Mouse (Mus musculus): Measurements from ENCODE around the gene Ctnnd2. TPM values are rescaled to one million over a fixed set of nuclear protein-coding genes. Genes with fewer than 3 reads are reported as not detected.

Gene Ctnnd2
- total RNA-seq, 2 experiments from 2014 or later = 212 to 235 TPM

GRCm38 (mm10) chr15:30962421-30963160, 790.2 kb downstream of the Ctnnd2 start:
- DNase-seq (ENCODE audit: extremely low spot score in 1 of 2, low spot score in 1 of 2) = no peak

GRCm38 (mm10) chr15:30964046-30964445, 791.7 kb downstream of the Ctnnd2 start:
- no peak for DNase-seq (ENCODE audit: extremely low spot score in 1 of 2, low spot score in 1 of 2)

- DNase-seq (ENCODE audit: extremely low spot score in 1 of 2, low spot score in 1 of 2) = no peak
Measured at GRCm38 (mm10) chr15:30964865-30965679, 792.7 kb downstream of the Ctnnd2 start.

- no peak for DNase-seq (ENCODE audit: extremely low spot score in 1 of 2, low spot score in 1 of 2)
Measured at GRCm38 (mm10) chr15:30966826-30967225, 794.4 kb downstream of the Ctnnd2 start.

GRCm38 (mm10) chr15:30974436-30974835, 802.0 kb downstream of the Ctnnd2 start:
- DNase-seq (ENCODE audit: extremely low spot score in 1 of 2, low spot score in 1 of 2) = no peak

GRCm38 (mm10) chr15:30974991-30975775, 802.8 kb downstream of the Ctnnd2 start:
- DNase-seq (ENCODE audit: extremely low spot score in 1 of 2, low spot score in 1 of 2) = no peak

GRCm38 (mm10) chr15:30977166-30977740, 804.9 kb downstream of the Ctnnd2 start:
- DNase-seq (ENCODE audit: extremely low spot score in 1 of 2, low spot score in 1 of 2) = no peak

- DNase-seq (ENCODE audit: extremely low spot score in 1 of 2, low spot score in 1 of 2) = no peak
Measured at GRCm38 (mm10) chr15:30986890-30987289, 814.5 kb downstream of the Ctnnd2 start.

GRCm38 (mm10) chr15:30990421-30991252, 818.2 kb downstream of the Ctnnd2 start:
- no peak for DNase-seq (ENCODE audit: extremely low spot score in 1 of 2, low spot score in 1 of 2)

- DNase-seq (ENCODE audit: extremely low spot score in 1 of 2, low spot score in 1 of 2) = no peak
Measured at GRCm38 (mm10) chr15:30992357-30992756, 820.0 kb downstream of the Ctnnd2 start.

- no peak for DNase-seq (ENCODE audit: extremely low spot score in 1 of 2, low spot score in 1 of 2)
Measured at GRCm38 (mm10) chr15:30992901-30993300, 820.5 kb downstream of the Ctnnd2 start.

- no peak for DNase-seq (ENCODE audit: extremely low spot score in 1 of 2, low spot score in 1 of 2)
Measured at GRCm38 (mm10) chr15:30995346-30995745, 823.0 kb downstream of the Ctnnd2 start.

- no peak for DNase-seq (ENCODE audit: extremely low spot score in 1 of 2, low spot score in 1 of 2)
Measured at GRCm38 (mm10) chr15:31004468-31004867, 832.1 kb downstream of the Ctnnd2 start.

GRCm38 (mm10) chr15:31004976-31005375, 832.6 kb downstream of the Ctnnd2 start:
- no peak for DNase-seq (ENCODE audit: extremely low spot score in 1 of 2, low spot score in 1 of 2)

GRCm38 (mm10) chr15:31006050-31006824, 833.8 kb downstream of the Ctnnd2 start:
- no peak for DNase-seq (ENCODE audit: extremely low spot score in 1 of 2, low spot score in 1 of 2)

GRCm38 (mm10) chr15:31006825-31007157, 834.4 kb downstream of the Ctnnd2 start:
- no peak for DNase-seq (ENCODE audit: extremely low spot score in 1 of 2, low spot score in 1 of 2)

GRCm38 (mm10) chr15:31008594-31008993, 836.2 kb downstream of the Ctnnd2 start:
- no peak for DNase-seq (ENCODE audit: extremely low spot score in 1 of 2, low spot score in 1 of 2)

GRCm38 (mm10) chr15:31020769-31021168, 848.4 kb downstream of the Ctnnd2 start:
- no peak for DNase-seq (ENCODE audit: extremely low spot score in 1 of 2, low spot score in 1 of 2)

- no peak for DNase-seq (ENCODE audit: extremely low spot score in 1 of 2, low spot score in 1 of 2)
Measured at GRCm38 (mm10) chr15:31022012-31022411, 849.6 kb downstream of the Ctnnd2 start.

Measured in layer of hippocampus, postnatal 25 days (tissue).